Mouse (Mus musculus) neural tube, embryonic 11.5 days (tissue): ENCODE data around the gene Rpl7l1. TPM values are rescaled to one million over a fixed set of nuclear protein-coding genes. Genes with fewer than 3 reads are reported as not detected.

Source experiments
- ATAC-seq: fragments of 200-750 bp; cut with Nextera tagmentation; 2 replicates; pipeline ENCODE4 v1.8.0; 2017; ENCODE audit warnings: moderate number of reproducible peaks, mild to moderate bottlenecking, moderate TSS enrichment, moderate library complexity; ENCODE audit not compliant: insufficient read depth, low FRiP score, low TSS enrichment
- DNase-seq: peaks from one replicate; pipeline ENCODE4 v3.0.0-alpha.2; 2015; ENCODE audit warnings: low spot score
- H3K27ac ChIP-seq: fragments of 300-500 bp; sonication (generic); 2 replicates; pipeline ENCODE4 v1.5.1; 2014; ENCODE audit warnings: low read depth, mild to moderate bottlenecking, low read length
- H3K27me3 ChIP-seq: fragments of 300-500 bp; sonication (generic); 2 replicates; pipeline ENCODE4 v1.6.1; 2014; ENCODE audit warnings: mild to moderate bottlenecking, low read length, mixed read lengths; ENCODE audit not compliant: control insufficient read depth, insufficient read depth
- H3K36me3 ChIP-seq: fragments of 300-500 bp; sonication (generic); 2 replicates; pipeline ENCODE4 v1.6.1; 2014; ENCODE audit warnings: mild to moderate bottlenecking, low read length, moderate library complexity, mixed read lengths; ENCODE audit not compliant: control insufficient read depth, insufficient read depth
- H3K4me1 ChIP-seq: fragments of 300-500 bp; sonication (generic); 2 replicates; pipeline ENCODE4 v1.6.1; 2014; ENCODE audit warnings: low read length, mixed read lengths; ENCODE audit not compliant: control insufficient read depth, insufficient read depth
- H3K4me2 ChIP-seq: fragments of 300-500 bp; sonication (generic); 2 replicates; pipeline ENCODE4 v1.6.1; 2014; ENCODE audit warnings: low read depth, mild to moderate bottlenecking, moderate library complexity
- H3K4me3 ChIP-seq: fragments of 300-500 bp; sonication (generic); 2 replicates; pipeline ENCODE4 v1.5.1; 2014; ENCODE audit warnings: low read depth, low read length
- H3K9ac ChIP-seq: fragments of 300-500 bp; sonication (generic); 2 replicates; pipeline ENCODE4 v1.6.1; 2014; ENCODE audit warnings: mild to moderate bottlenecking, low read length
- H3K9me3 ChIP-seq: fragments of 300-500 bp; sonication (generic); 2 replicates; pipeline ENCODE4 v1.6.1; 2016; ENCODE audit warnings: low read length; ENCODE audit not compliant: control insufficient read depth
- WGBS: fragments of 180-500 bp; shearing (Covaris S2); extraction: QIAGEN DNeasy Blood & Tissue Kit; methylation state at CpG from one replicate; pipeline ENCODE4 v1.1.7; 2014; 5-methylcytosine and 5-hydroxymethylcytosine counted together
- polyA plus RNA-seq: library from polyadenylated mRNA; unstranded; fragments of >200 nt; fragmentation: Nextera tagmentation; extraction: Ambion mirVana; gene quantifications from 2 replicates; pipeline ENCODE4 v1.2.1, GENCODE M21; 2014

The Rpl7l1 gene
- polyA plus RNA-seq, 1 experiment from 2014 or later: 147 TPM

- peak; percentile 98 for ATAC-seq
- Histone ChIP-seq H3K4me3 (peak within 1 kb of the TSS; percentile 64), H3K27me3 (no peaks in the 10 kb centered on the region), H3K4me1 (peaks cover 7% of the 10 kb centered on the region; the same call in 1 of the 2 replicates), H3K36me3 (peaks cover 4% of the 10 kb centered on the region), H3K4me2 (peak within 1 kb of the TSS; percentile 79), H3K9ac (peak within 1 kb of the TSS; percentile 68), H3K27ac (peak within 1 kb of the TSS; percentile 75), H3K9me3 (no peaks in the 10 kb centered on the region)
- under 1% methylated on average over 54 of the region's 58 CpGs for WGBS
- DNase-seq: peak; percentile 99
Measured at GRCm38 (mm10) chr17:46751794-46752556, 30.5 kb downstream of the Rpl7l1 start, which contains the start of gene Cnpy3. Gene Cnpy3 (minus strand): TSS chr17:46752214.

- H3K4me3 ChIP-seq: peak overlapping the region; percentile 64
- no peak for ATAC-seq
- peak overlapping the region; percentile 79 for H3K4me2 ChIP-seq
- peak overlapping the region; percentile 68 for H3K9ac ChIP-seq
- no peak for DNase-seq
- H3K27ac ChIP-seq: peak overlapping the region; percentile 75
- H3K36me3 ChIP-seq: peaks cover 4% of the 10 kb centered on the region
- 27% methylated on average over 16 of the region's 16 CpGs for WGBS
- H3K27me3 ChIP-seq: no peaks in the 10 kb centered on the region
- H3K4me1 ChIP-seq: peaks cover 7% of the 10 kb centered on the region; the same call in 1 of the 2 replicates
- H3K9me3 ChIP-seq: no peaks in the 10 kb centered on the region
Measured at GRCm38 (mm10) chr17:46751056-46751793, 31.2 kb downstream of the Rpl7l1 start.

GRCm38 (mm10) chr17:46750580-46750979 is 31.9 kb downstream of the Rpl7l1 start:
- peak overlapping the region; percentile 79; the same call in 1 of the 2 replicates for H3K4me2 ChIP-seq
- no peak overlapping the region for H3K27ac ChIP-seq
- no peaks in the 10 kb centered on the region for H3K9me3 ChIP-seq
- 91% methylated on average over 4 of the region's 4 CpGs for WGBS
- ATAC-seq (no peak), DNase-seq (no peak)
- H3K4me1 ChIP-seq: peaks cover 7% of the 10 kb centered on the region; the same call in 1 of the 2 replicates
- no peaks in the 10 kb centered on the region for H3K27me3 ChIP-seq
- peak overlapping the region; percentile 64; the same call in 1 of the 2 replicates for H3K4me3 ChIP-seq
- peaks cover 4% of the 10 kb centered on the region for H3K36me3 ChIP-seq
- H3K9ac ChIP-seq: no peak overlapping the region

GRCm38 (mm10) chr17:46749282-46749681 is 33.2 kb downstream of the Rpl7l1 start:
- Histone ChIP-seq H3K4me2 (no peak overlapping the region), H3K27ac (no peak overlapping the region), H3K4me3 (no peak overlapping the region), H3K36me3 (peaks cover 4% of the 10 kb centered on the region), H3K9me3 (no peaks in the 10 kb centered on the region), H3K4me1 (peaks cover 7% of the 10 kb centered on the region; the same call in 1 of the 2 replicates), H3K9ac (no peak overlapping the region), H3K27me3 (no peaks in the 10 kb centered on the region)
- DNase-seq: no peak
- 87% methylated on average over 5 of the region's 5 CpGs for WGBS
- ATAC-seq: no peak

GRCm38 (mm10) chr17:46747806-46748205 is 34.7 kb downstream of the Rpl7l1 start:
- ATAC-seq (no peak), DNase-seq (no peak)
- H3K4me2 ChIP-seq: no peak overlapping the region
- no peaks in the 10 kb centered on the region for H3K9me3 ChIP-seq
- H3K4me3 ChIP-seq: no peak overlapping the region
- peaks cover 7% of the 10 kb centered on the region; the same call in 1 of the 2 replicates for H3K4me1 ChIP-seq
- no peaks in the 10 kb centered on the region for H3K27me3 ChIP-seq
- 98% methylated on average over 2 of the region's 2 CpGs for WGBS
- no peak overlapping the region for H3K27ac ChIP-seq
- H3K9ac ChIP-seq: no peak overlapping the region
- peaks cover 4% of the 10 kb centered on the region for H3K36me3 ChIP-seq

GRCm38 (mm10) chr17:46747234-46747633 is 35.2 kb downstream of the Rpl7l1 start:
- Histone ChIP-seq H3K36me3 (peaks cover 4% of the 10 kb centered on the region), H3K4me3 (no peak overlapping the region), H3K27ac (no peak overlapping the region), H3K4me1 (peaks cover 7% of the 10 kb centered on the region; the same call in 1 of the 2 replicates), H3K4me2 (no peak overlapping the region), H3K27me3 (no peaks in the 10 kb centered on the region), H3K9me3 (no peaks in the 10 kb centered on the region), H3K9ac (no peak overlapping the region)
- 91% methylated on average over 8 of the region's 8 CpGs for WGBS
- DNase-seq (no peak), ATAC-seq (no peak)

- Histone ChIP-seq H3K9ac (no peak overlapping the region), H3K36me3 (peaks cover 4% of the 10 kb centered on the region), H3K4me1 (no peaks in the 10 kb centered on the region), H3K4me3 (no peak overlapping the region), H3K27ac (no peak overlapping the region), H3K9me3 (no peaks in the 10 kb centered on the region), H3K27me3 (no peaks in the 10 kb centered on the region), H3K4me2 (no peak overlapping the region)
- WGBS: 85% methylated on average over 2 of the region's 2 CpGs
- ATAC-seq: no peak
- no peak for DNase-seq
Measured at GRCm38 (mm10) chr17:46745506-46745905, 37.0 kb downstream of the Rpl7l1 start.

- ATAC-seq (no peak), DNase-seq (no peak)
- no peaks in the 10 kb centered on the region for H3K4me1 ChIP-seq
- H3K9me3 ChIP-seq: no peaks in the 10 kb centered on the region
- H3K27me3 ChIP-seq: no peaks in the 10 kb centered on the region
- no peak overlapping the region for H3K4me2 ChIP-seq
- 90% methylated on average over 9 of the region's 9 CpGs for WGBS
- H3K9ac ChIP-seq: no peak overlapping the region
- H3K4me3 ChIP-seq: no peak overlapping the region
- H3K27ac ChIP-seq: no peak overlapping the region
- H3K36me3 ChIP-seq: peaks cover 4% of the 10 kb centered on the region
Measured at GRCm38 (mm10) chr17:46742986-46743385, 39.5 kb downstream of the Rpl7l1 start.
